Mouse (Mus musculus) neural tube, embryonic 14.5 days (tissue): ENCODE data around the gene Plcb1. TPM values are rescaled to one million over a fixed set of nuclear protein-coding genes. Genes with fewer than 3 reads are reported as not detected.

ENCODE experiments used
- ATAC-seq: fragments of 200-750 bp; cut with Nextera tagmentation; 2 replicates; pipeline ENCODE4 v1.8.0; 2017; ENCODE audit warnings: low read depth, mild to moderate bottlenecking, moderate TSS enrichment, moderate library complexity
- H3K27ac ChIP-seq: fragments of 300-500 bp; sonication (generic); 2 replicates; pipeline ENCODE4 v1.5.1; 2014; ENCODE audit warnings: low read depth, mild to moderate bottlenecking, control low read depth, low read length, moderate library complexity, mixed read lengths
- H3K27me3 ChIP-seq: fragments of 300-500 bp; sonication (generic); 2 replicates; pipeline ENCODE4 v1.6.1; 2014; ENCODE audit warnings: low read length; ENCODE audit not compliant: control insufficient read depth, insufficient read depth
- H3K36me3 ChIP-seq: fragments of 300-500 bp; sonication (generic); 2 replicates; pipeline ENCODE4 v1.6.1; 2014; ENCODE audit warnings: low read length, mixed read lengths; ENCODE audit not compliant: control insufficient read depth, insufficient read depth
- H3K4me1 ChIP-seq: fragments of 300-500 bp; sonication (generic); 2 replicates; pipeline ENCODE4 v1.6.1; 2014; ENCODE audit warnings: low read length; ENCODE audit not compliant: control insufficient read depth, insufficient read depth
- H3K4me2 ChIP-seq: fragments of 300-500 bp; sonication (generic); 2 replicates; pipeline ENCODE4 v1.6.1; 2014; ENCODE audit warnings: mild to moderate bottlenecking, low read depth, low read length, control low read depth
- H3K4me3 ChIP-seq: fragments of 300-500 bp; sonication (generic); 2 replicates; pipeline ENCODE4 v1.5.1; 2014; ENCODE audit warnings: low read depth, low read length, control low read depth, mixed read lengths
- H3K9ac ChIP-seq: fragments of 300-500 bp; sonication (generic); replicated peaks from 2 replicates; pipeline ENCODE4 v1.6.1; 2014; ENCODE audit warnings: low read depth, mild to moderate bottlenecking, control low read depth, low read length, mixed read lengths
- H3K9me3 ChIP-seq: fragments of 300-500 bp; sonication (generic); 2 replicates; pipeline ENCODE4 v1.6.1; 2016; ENCODE audit warnings: low read length; ENCODE audit not compliant: control insufficient read depth
- WGBS: fragments of 180-500 bp; shearing (Covaris S2); extraction: QIAGEN DNeasy Blood & Tissue Kit; methylation state at CpG from one replicate; pipeline ENCODE4 v1.1.7; 2014; 5-methylcytosine and 5-hydroxymethylcytosine counted together
- polyA plus RNA-seq: library from polyadenylated mRNA; unstranded; fragments of >200 nt; fragmentation: Nextera tagmentation; extraction: Ambion mirVana; gene quantifications from 2 replicates; pipeline ENCODE4 v1.2.1, GENCODE M21; 2014

The Plcb1 gene
- polyA plus RNA-seq, 1 experiment from 2014 or later: 118 TPM

DNA sequence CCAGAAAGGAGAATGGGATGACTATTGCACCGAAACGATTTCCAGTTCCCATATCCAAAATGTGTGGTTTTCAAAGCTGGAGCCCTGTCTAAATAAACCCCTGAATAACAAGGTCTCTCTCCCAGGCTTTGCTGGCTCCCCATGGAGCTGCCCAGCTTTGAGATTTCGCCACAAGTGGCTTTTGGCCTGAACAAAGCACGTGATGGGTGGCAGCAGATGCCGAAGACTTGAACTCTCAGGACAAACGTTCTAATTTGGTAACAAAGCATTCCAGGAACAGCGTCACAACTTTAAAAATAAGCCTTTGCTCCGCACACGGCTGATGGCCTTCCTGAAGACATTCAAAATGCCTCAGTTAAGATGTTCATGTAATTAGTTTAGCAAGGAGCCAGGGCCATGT, 706.9 kb downstream of the Plcb1 start:
- Histone ChIP-seq H3K27me3 (no peaks in the 10 kb centered on the region), H3K36me3 (no peaks in the 10 kb centered on the region), H3K9me3 (no peaks in the 10 kb centered on the region), H3K27ac (no peak overlapping the region), H3K9ac (no peak overlapping the region), H3K4me2 (no peak overlapping the region), H3K4me1 (no peaks in the 10 kb centered on the region), H3K4me3 (no peak overlapping the region)
- no peak for ATAC-seq
- 75% methylated on average over 9 of the region's 9 CpGs for WGBS

- Histone ChIP-seq H3K4me3 (no peak overlapping the region), H3K36me3 (no peaks in the 10 kb centered on the region), H3K27ac (no peak overlapping the region), H3K4me2 (no peak overlapping the region), H3K4me1 (no peaks in the 10 kb centered on the region), H3K27me3 (no peaks in the 10 kb centered on the region), H3K9me3 (no peaks in the 10 kb centered on the region), H3K9ac (no peak overlapping the region)
- WGBS: 9% methylated on average over 3 of the region's 3 CpGs
- ATAC-seq: no peak
These were observed 710.7 kb downstream of the Plcb1 start for GRCm38 (mm10) chr2:135496553-135496952.

DNA sequence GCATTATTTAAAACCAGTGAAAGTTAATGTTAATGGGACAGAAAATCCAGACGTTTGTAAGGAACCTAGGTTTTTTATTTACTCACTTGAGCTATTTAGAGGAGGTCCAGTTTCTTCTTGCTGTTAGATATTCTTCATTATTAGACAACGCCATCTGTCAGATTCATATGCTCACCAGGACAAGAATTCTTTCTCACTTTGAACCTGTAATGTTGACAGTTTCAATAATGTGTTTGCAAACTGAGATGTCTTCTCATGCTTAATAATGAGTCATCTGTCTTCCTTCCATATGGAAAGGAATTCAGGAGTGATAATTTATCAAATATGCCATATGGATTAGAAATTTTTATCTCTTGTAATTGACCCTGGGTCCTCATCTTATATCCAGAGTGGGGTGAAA, 711.4 kb downstream of the Plcb1 start:
- Histone ChIP-seq H3K27ac (no peak overlapping the region), H3K4me1 (no peaks in the 10 kb centered on the region), H3K36me3 (no peaks in the 10 kb centered on the region), H3K9ac (no peak overlapping the region), H3K4me2 (no peak overlapping the region), H3K9me3 (no peaks in the 10 kb centered on the region), H3K27me3 (no peaks in the 10 kb centered on the region), H3K4me3 (no peak overlapping the region)
- WGBS: 69% methylated on average over 2 of the region's 2 CpGs
- ATAC-seq: no peak

DNA sequence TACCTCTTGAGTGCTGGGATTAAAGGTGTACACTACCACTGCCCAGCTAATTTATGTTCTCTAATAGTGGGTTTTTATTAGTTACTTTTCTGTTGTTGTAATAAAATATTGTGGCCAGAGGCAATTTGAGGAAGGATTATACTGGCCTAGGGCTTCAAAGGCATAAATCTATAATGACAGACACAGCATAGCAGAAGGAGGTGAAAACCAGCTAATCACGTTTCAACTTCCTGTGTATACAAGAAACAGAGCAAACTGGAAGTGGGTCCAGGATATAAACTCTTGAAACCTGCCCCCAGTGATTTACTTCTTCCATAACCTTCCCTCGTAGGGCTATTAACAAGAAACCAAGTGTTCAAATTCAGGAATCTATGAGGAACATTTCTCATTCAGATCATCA, 715.0 kb downstream of the Plcb1 start:
- Histone ChIP-seq H3K4me3 (no peak overlapping the region), H3K9ac (no peak overlapping the region), H3K27me3 (no peaks in the 10 kb centered on the region), H3K36me3 (no peaks in the 10 kb centered on the region), H3K27ac (no peak overlapping the region), H3K4me2 (no peak overlapping the region), H3K4me1 (no peaks in the 10 kb centered on the region), H3K9me3 (no peaks in the 10 kb centered on the region)
- no peak for ATAC-seq
- 84% methylated on average over 2 of the region's 2 CpGs for WGBS

GRCm38 (mm10) chr2:135503328-135503997, 717.6 kb downstream of the Plcb1 start:
- WGBS: 85% methylated on average over 4 of the region's 4 CpGs
- H3K27ac ChIP-seq: no peak overlapping the region

DNA sequence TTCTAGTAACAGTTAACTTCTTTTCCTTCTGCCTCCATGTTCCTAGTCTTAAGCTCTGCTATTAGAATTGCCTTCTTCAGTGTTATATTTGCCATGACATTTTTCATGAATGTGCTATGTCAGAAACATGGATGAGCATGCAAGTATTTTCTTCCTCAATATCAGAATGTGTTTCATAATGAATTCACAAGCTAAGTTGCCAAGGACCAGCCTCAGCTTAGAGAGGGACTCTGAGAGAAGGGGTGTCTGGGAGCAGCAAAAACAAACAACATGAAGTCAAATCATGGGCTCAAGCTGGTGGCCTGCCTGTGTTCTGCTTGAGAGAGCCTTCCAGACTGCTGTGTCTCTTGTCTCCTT, 718.1 kb downstream of the Plcb1 start:
- Histone ChIP-seq H3K4me3 (no peak overlapping the region), H3K9me3 (no peaks in the 10 kb centered on the region), H3K9ac (no peak overlapping the region), H3K4me2 (no peak overlapping the region), H3K27me3 (no peaks in the 10 kb centered on the region), H3K4me1 (no peaks in the 10 kb centered on the region), H3K27ac (no peak overlapping the region), H3K36me3 (no peaks in the 10 kb centered on the region)
- ATAC-seq: no peak

More at GRCm38 (mm10) chr2:135503328-135503997, 717.6 kb downstream of the Plcb1 start:
- no peaks in the 10 kb centered on the region for H3K9me3 ChIP-seq
- no peak overlapping the region for H3K4me2 ChIP-seq
- no peaks in the 10 kb centered on the region for H3K36me3 ChIP-seq
- no peaks in the 10 kb centered on the region for H3K4me1 ChIP-seq
- no peaks in the 10 kb centered on the region for H3K27me3 ChIP-seq
- ATAC-seq: no peak
- H3K9ac ChIP-seq: no peak overlapping the region
- H3K4me3 ChIP-seq: no peak overlapping the region

- H3K27me3 ChIP-seq: no peaks in the 10 kb centered on the region
- no peak overlapping the region for H3K4me3 ChIP-seq
- no peaks in the 10 kb centered on the region for H3K36me3 ChIP-seq
- no peak for ATAC-seq
- no peak overlapping the region for H3K4me2 ChIP-seq
- H3K9ac ChIP-seq: no peak overlapping the region
- WGBS: 76% methylated on average over 1 of the region's 1 CpGs
- H3K9me3 ChIP-seq: no peaks in the 10 kb centered on the region
- H3K27ac ChIP-seq: no peak overlapping the region
- no peaks in the 10 kb centered on the region for H3K4me1 ChIP-seq
These were observed 721.2 kb downstream of the Plcb1 start for GRCm38 (mm10) chr2:135507111-135507510.

- H3K9me3 ChIP-seq: no peaks in the 10 kb centered on the region
These were observed 733.1 kb downstream of the Plcb1 start for GRCm38 (mm10) chr2:135518956-135519355.

More at GRCm38 (mm10) chr2:135518956-135519355, 733.1 kb downstream of the Plcb1 start:
- Histone ChIP-seq H3K4me2 (no peak overlapping the region), H3K4me3 (no peak overlapping the region), H3K9ac (no peak overlapping the region), H3K4me1 (no peaks in the 10 kb centered on the region), H3K36me3 (no peaks in the 10 kb centered on the region), H3K27ac (no peak overlapping the region), H3K27me3 (no peaks in the 10 kb centered on the region)
- 78% methylated on average over 2 of the region's 2 CpGs for WGBS
- ATAC-seq: no peak
